Mouse (Mus musculus) cerebellum, postnatal 25 days (tissue): ENCODE results near the gene Tinag.
"Not testable (repeated sequence)": the region's sequence is repeated elsewhere in the genome, so short reads cannot be mapped to it uniquely, and the experiment has no call there.

Experiments used
- DNase-seq, 2 experiments: peaks; one replicate each; pipeline ENCODE4 v3.0.0; 2021; ENCODE audit warnings: mixed read lengths in 2 of 2

Gene Tinag

DNA sequence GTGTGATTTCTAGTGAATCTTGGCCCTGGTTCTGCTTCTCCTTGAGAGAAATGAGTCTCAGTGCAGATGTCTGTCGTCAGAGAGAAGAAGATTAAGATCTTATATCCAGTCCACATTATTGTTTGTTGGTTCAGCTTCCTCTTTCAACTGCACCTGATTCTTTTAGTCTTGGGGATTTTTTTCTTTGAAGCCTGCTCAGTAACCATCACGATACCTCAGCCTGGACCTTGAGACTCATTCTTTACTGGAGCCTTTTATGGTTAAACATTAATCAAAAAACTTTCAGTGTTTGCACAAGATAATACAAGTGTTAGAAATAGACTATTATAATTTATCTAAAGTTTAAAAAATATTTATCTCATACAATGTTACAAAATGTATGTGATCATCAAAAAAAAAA is at the start of gene Tinag:
Gene Tinag, minus strand, starts transcription at position 210 of the 400 bp plus-strand sequence.
- DNase-seq: no peak

- DNase-seq: not testable (repeated sequence)
These were observed 37.6 kb upstream of the Tinag start for GRCm38 (mm10) chr9:77083221-77083620.

GRCm38 (mm10) chr9:77071676-77072075 is 26.1 kb upstream of the Tinag start:
- no peak for DNase-seq

GRCm38 (mm10) chr9:77056611-77057010 is 11.0 kb upstream of the Tinag start:
- peak; percentile 8 to 29 for DNase-seq

DNA sequence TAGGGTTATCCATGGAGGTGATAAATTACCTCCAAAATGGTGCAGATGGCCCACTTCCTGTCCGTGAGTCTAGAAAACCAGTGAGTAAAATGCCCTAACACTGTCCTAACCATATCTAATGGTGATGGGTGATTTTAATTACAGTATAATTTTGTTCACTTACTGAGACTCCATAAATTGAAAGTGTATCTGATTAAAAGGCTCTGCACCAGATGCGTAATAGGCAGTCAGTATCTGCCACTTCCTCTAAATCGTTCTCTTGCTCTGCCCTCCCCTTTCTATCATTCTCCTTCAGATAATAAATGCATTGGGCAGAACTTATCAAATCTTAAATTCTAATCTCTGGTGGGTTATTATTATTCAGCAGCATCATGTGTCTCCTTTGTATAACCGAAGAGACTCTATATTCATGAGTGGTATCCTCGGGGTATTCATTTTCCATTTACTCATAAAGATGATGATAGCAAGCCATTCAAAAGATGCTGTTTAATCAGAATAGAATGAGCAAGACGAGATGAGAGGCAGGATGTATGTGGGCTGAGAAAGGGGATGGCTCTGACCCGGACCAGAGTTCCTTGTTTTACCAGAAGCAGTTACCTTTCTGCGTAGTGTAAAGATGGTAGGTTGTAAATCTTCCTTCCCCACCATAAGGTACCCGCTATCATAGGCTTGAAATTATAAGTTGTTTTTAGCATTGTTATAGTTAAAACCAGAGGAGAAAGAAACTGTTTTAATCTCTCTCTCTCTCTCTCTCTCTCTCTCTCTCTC is 9.0 kb upstream of the Tinag start:
- no peak for DNase-seq

DNA sequence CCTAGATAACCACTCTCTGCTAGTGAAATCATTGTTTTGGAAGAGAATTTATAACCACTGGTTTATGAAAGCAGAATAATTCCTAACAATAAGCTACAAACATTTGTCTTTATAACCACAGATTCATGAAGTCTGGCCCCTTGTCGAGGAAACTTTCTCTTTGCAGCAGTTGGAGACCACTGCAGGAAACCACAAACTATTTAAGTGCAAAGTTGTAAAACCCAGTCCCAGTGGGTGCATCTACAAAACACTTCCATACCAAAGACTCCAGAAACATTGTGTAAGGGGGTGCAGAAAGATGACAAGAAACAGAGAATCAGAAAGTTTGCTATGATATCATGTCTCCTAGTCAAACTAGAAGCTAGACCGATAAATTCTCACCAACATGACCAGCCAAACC is 5.8 kb upstream of the Tinag start:
- no peak for DNase-seq

DNA sequence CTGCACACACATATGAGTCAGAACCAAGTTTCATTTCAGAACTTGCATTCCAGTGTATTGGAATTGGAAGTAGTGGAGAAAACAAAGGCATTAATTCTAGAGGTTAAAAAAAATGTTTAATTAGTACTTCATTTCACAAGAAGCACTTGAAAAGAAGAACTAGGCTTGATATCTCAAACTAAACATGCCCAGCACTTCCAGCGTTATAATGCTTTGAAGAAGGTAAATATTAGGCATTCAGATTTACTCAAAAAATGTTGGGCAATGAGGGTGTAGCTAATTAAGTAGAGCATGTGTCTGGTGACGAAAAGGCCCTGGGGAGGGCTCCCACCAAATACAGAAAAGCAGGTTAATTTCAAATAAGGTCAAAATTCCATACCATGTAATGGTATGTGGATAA is 4.1 kb upstream of the Tinag start:
- DNase-seq: no peak

- no peak for DNase-seq
These were observed 597 bp upstream of the Tinag start for GRCm38 (mm10) chr9:77046067-77046715.

DNA sequence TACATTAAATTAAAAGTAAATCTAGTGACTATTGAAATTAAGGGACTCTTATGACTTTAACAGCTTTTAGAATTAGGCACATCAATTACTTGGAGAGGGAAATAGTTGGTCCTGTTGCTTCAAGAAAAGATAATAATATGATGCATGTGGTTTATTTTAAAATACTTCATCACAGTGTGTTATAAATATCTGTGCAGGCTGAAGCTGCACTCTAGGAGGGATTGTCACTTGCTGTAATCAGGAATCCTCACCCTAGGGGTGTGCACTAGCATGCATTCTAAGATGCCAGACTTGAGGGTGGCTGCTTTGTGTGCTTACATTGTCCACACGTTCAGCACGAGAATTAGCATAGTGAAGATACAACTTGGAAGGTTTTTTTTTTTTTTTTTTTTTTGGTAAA is 10.2 kb downstream of the Tinag start:
- no peak for DNase-seq

DNA sequence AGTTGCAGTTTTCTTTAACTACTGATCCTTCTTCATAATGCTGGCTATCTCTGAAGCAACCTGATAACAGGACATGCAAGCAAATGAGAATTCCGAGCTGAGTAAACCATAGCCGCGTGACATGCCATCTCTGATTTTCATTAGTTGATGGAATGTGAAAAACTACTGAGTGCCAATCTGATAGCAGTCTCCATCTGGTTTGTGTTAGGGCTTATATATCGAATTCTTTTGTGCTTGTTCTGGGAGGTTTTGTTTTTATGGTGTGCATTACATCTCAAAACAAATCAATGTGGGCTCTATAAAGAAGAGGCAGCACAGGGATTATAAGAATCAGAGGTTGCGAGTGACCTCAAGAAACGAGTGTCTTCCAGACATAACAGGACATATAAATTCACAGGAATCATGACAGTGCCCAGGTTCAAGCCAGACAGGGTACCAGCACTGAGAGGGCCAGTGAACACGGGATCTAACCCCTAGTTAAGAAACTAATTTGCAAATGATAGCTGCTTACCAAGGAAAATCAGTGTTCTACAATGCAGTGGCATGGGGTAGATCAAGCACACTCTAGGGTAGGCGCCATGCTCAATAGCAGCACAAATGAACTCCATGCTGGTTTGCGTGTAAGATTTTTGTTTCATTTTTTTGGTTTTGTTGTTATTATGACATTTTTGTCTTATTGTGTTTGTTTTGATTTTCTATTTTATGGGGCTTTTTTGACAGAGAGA is 13.0 kb downstream of the Tinag start:
- no peak for DNase-seq

DNA sequence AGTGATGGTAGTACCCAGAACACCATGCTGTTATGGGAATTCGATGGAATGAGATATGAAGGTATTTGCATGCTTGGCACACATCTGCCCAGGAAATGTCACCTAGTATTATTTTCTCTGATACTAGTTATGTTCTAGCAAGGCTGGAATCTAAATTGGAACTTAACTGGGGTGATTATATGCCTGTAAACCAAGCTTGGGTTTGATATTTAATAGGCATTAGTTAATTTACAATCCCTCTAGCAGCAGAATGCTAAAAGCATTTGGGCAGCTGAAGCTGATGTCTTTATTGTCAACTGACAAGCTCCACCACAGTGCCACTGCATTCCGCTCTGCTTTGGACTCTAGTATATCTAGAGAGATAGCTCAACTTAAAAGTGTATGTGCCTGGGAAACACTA is 20.3 kb downstream of the Tinag start:
- no peak for DNase-seq

DNA sequence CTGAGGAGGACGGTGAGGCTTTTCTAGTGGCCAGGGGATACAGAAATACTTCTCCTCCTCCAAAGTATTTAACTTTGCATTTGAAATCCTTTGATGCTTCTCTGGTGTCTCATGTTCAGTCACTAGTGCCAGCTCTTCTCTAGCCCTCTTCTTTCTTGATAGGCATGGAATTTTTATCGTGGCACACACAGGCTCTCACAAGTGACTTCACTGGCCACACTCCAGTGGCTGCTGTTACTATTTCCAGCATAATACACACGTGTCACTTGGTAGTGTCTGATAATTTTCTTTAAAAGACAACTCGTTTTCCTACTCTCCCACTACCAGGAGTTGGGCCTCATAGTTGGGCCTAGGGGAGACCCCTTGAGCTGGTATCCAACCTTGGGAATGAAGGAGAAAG is 26.7 kb downstream of the Tinag start:
- DNase-seq: no peak

GRCm38 (mm10) chr9:76996021-76996420 is 49.6 kb downstream of the Tinag start:
- no peak for DNase-seq

GRCm38 (mm10) chr9:76989946-76990345 is 55.6 kb downstream of the Tinag start:
- DNase-seq: peak; percentile 5 to 16

GRCm38 (mm10) chr9:76934813-76935212 is 110.8 kb downstream of the Tinag start:
- no peak for DNase-seq

DNA sequence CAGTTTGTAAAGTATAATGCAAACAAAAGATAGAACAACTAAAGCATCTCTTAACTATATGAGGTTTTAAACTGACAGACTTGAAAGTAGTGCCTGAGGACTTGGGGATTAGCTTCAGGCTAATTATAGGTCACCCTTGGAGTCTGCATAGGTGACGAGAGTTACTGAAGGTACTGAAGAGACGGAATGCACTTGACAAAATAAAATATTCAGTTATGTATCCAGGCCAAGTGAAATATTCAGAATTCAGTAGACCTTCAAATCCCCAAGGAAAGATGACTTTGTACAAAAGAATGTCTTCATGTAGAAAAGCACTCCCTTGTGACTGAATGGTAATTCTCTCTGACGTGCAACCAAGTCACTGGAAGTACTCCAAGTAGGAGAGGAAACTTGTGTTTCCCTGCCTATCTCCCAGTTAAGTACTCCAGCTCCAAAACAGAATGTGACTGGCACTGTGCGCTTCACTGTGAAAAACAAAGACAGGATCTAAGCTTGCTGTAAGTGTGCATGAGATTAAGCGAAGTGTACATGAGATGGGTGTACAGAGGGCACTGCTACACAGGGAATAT is 130.4 kb downstream of the Tinag start:
- DNase-seq: no peak
